Comparison of ENCODE assay signal across 8 mouse cellular contexts in the genomic region with DNA sequence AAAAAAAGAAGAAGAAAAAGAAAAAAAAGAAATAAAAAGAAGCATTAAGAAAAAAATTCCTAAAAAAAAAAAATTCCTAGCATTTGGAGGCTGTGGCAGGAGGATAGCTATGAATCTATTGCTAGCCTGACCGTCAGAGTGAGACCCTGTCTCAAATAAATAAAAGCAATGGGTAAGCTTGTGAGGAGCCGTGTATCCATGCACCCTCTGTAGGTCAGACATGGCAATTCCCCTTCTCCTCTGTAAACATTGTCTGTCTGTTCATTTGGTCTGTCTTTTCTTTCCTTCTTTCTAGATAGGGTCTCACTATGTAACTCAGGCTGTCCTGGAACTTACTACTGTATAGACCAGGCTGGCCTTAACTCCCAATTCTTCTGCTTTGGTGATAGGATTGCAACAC. TPM values are rescaled to one million over a fixed set of nuclear protein-coding genes. Genes with fewer than 3 reads are reported as not detected.
DNase-seq lines count a peak whose midpoint lies in the region; ATAC-seq and TF ChIP-seq lines count a peak whose summit lies in the region.
"Had no signal": no experiment of that assay in that cellular context is flagged by ENCODE, and none has a peak within 500 bp of the region (broad histone marks: within the 10 kb centered on the region; RNA-seq: fewer than 3 reads in every experiment).

No protein-coding gene starts in this region.

- DNase-seq in midbrain, embryonic 11.5 days (ENCODE audit: low spot score, missing footprints) = peak; percentile 82
- peak; percentile 13 for DNase-seq in embryo, embryonic 11 days
- DNase-seq in stomach, postnatal 0 days (ENCODE audit: low spot score) = no peak
- no peak for DNase-seq in right cerebral cortex, adult 2 months (ENCODE audit: low spot score in 2 of 2)
- DNase-seq: right cerebral cortex, postnatal 25 days had no signal

- no peak for TF ChIP-seq EP300 in stomach, postnatal 0 days (optimal IDR thresholded peaks at IDR 0.05)

- H3K27ac ChIP-seq in heart, embryonic 13.5 days (replicated peaks) = peak overlapping the region; percentile 49; the same call in 1 of the 2 replicates
- no peak overlapping the region for H3K27ac ChIP-seq in heart, embryonic 11.5 days (ENCODE audit: low read depth, low read length)
- H3K27ac ChIP-seq in midbrain, embryonic 11.5 days (ENCODE audit: low read depth, low read length) = no peak overlapping the region
- H3K27ac ChIP-seq in midbrain, embryonic 16.5 days (ENCODE audit: low read length) = no peak overlapping the region
- H3K27ac ChIP-seq in stomach, postnatal 0 days (replicated peaks) = no peak overlapping the region

- 19% methylated on average over 2 of the region's 2 CpGs for WGBS in heart, embryonic 13.5 days
- WGBS in heart, embryonic 11.5 days (ENCODE audit: insufficient replicate concordance) = 26% methylated on average over 2 of the region's 2 CpGs
- 22% methylated on average over 2 of the region's 2 CpGs for WGBS in midbrain, embryonic 11.5 days
- 26% methylated on average over 2 of the region's 2 CpGs for WGBS in midbrain, embryonic 16.5 days
- 21% methylated on average over 2 of the region's 2 CpGs for WGBS in stomach, postnatal 0 days

- TF ChIP-seq CTCF in stomach, postnatal 0 days (IDR thresholded peaks at IDR 0.05; ENCODE audit: low read depth) = peak; percentile 71

- ATAC-seq in heart, embryonic 13.5 days (ENCODE audit: extremely low read depth, insufficient number of reproducible peaks, low FRiP score, low TSS enrichment) = no peak
- no peak for ATAC-seq in heart, embryonic 11.5 days (replicated peaks; ENCODE audit: insufficient number of reproducible peaks, low FRiP score, low TSS enrichment)
- no peak for ATAC-seq in midbrain, embryonic 11.5 days (ENCODE audit: low FRiP score)
- no peak for ATAC-seq in midbrain, embryonic 16.5 days
- ATAC-seq in stomach, postnatal 0 days (ENCODE audit: low FRiP score, low TSS enrichment) = no peak

- peaks cover 4% of the 10 kb centered on the region; the same call in 1 of the 2 replicates for H3K27me3 ChIP-seq in heart, embryonic 13.5 days (replicated peaks)
- H3K27me3 ChIP-seq in heart, embryonic 11.5 days (ENCODE audit: control insufficient read depth, insufficient read depth, low read length) = no peaks in the 10 kb centered on the region
- H3K27me3 ChIP-seq in midbrain, embryonic 11.5 days (ENCODE audit: control insufficient read depth, insufficient read depth, low read length) = no peaks in the 10 kb centered on the region
- no peaks in the 10 kb centered on the region for H3K27me3 ChIP-seq in midbrain, embryonic 16.5 days (ENCODE audit: control insufficient read depth, insufficient read depth, low read depth, low read length)
- no peaks in the 10 kb centered on the region for H3K27me3 ChIP-seq in stomach, postnatal 0 days (ENCODE audit: control insufficient read depth, insufficient read depth, low read length)

- H3K4me2 ChIP-seq in heart, embryonic 13.5 days = no peak overlapping the region
- H3K4me2 ChIP-seq in heart, embryonic 11.5 days = no peak overlapping the region
- H3K4me2 ChIP-seq in midbrain, embryonic 11.5 days = no peak overlapping the region
- no peak overlapping the region for H3K4me2 ChIP-seq in midbrain, embryonic 16.5 days (ENCODE audit: low read length)
- no peak overlapping the region for H3K4me2 ChIP-seq in stomach, postnatal 0 days (replicated peaks; ENCODE audit: low read depth)

- H3K9me3 ChIP-seq in heart, embryonic 13.5 days = no peaks in the 10 kb centered on the region
- H3K9me3 ChIP-seq in heart, embryonic 11.5 days (replicated peaks; ENCODE audit: control insufficient read depth, low read length) = no peaks in the 10 kb centered on the region
- H3K9me3 ChIP-seq in midbrain, embryonic 11.5 days (ENCODE audit: control insufficient read depth, low read length) = no peaks in the 10 kb centered on the region
- H3K9me3 ChIP-seq in midbrain, embryonic 16.5 days (replicated peaks; ENCODE audit: control insufficient read depth, low read length, poor library complexity, severe bottlenecking) = no peaks in the 10 kb centered on the region
- no peaks in the 10 kb centered on the region for H3K9me3 ChIP-seq in stomach, postnatal 0 days (ENCODE audit: control insufficient read depth, low read length)

- peaks cover 11% of the 10 kb centered on the region for H3K4me1 ChIP-seq in heart, embryonic 13.5 days
- no peaks in the 10 kb centered on the region for H3K4me1 ChIP-seq in heart, embryonic 11.5 days (ENCODE audit: control insufficient read depth, insufficient read depth, low read length)
- H3K4me1 ChIP-seq in midbrain, embryonic 11.5 days (ENCODE audit: control insufficient read depth, insufficient read depth, low read length) = no peaks in the 10 kb centered on the region
- H3K4me1 ChIP-seq in midbrain, embryonic 16.5 days (ENCODE audit: control insufficient read depth, insufficient read depth, low read length) = no peaks in the 10 kb centered on the region
- H3K4me1 ChIP-seq in stomach, postnatal 0 days (replicated peaks; ENCODE audit: control insufficient read depth, insufficient read depth) = no peaks in the 10 kb centered on the region

- H3K4me3 ChIP-seq in heart, embryonic 13.5 days = no peak overlapping the region
- H3K4me3 ChIP-seq in heart, embryonic 11.5 days (ENCODE audit: low read depth, low read length) = no peak overlapping the region
- H3K4me3 ChIP-seq in midbrain, embryonic 11.5 days (ENCODE audit: low read depth, low read length) = no peak overlapping the region
- no peak overlapping the region for H3K4me3 ChIP-seq in midbrain, embryonic 16.5 days (ENCODE audit: low read depth, low read length)
- H3K4me3 ChIP-seq in stomach, postnatal 0 days (ENCODE audit: low read depth, low read length) = no peak overlapping the region

- no peak overlapping the region for H3K9ac ChIP-seq in heart, embryonic 13.5 days
- H3K9ac ChIP-seq in heart, embryonic 11.5 days (ENCODE audit: low read depth, low read length) = no peak overlapping the region
- no peak overlapping the region for H3K9ac ChIP-seq in midbrain, embryonic 11.5 days (ENCODE audit: low read length)
- H3K9ac ChIP-seq in midbrain, embryonic 16.5 days (ENCODE audit: low read depth, low read length) = no peak overlapping the region
- H3K9ac ChIP-seq in stomach, postnatal 0 days (ENCODE audit: low read length) = no peak overlapping the region

- no peaks in the 10 kb centered on the region for H3K36me3 ChIP-seq in heart, embryonic 13.5 days
- H3K36me3 ChIP-seq in heart, embryonic 11.5 days (ENCODE audit: control insufficient read depth, insufficient read depth, low read length) = no peaks in the 10 kb centered on the region
- no peaks in the 10 kb centered on the region for H3K36me3 ChIP-seq in midbrain, embryonic 11.5 days (ENCODE audit: control insufficient read depth, insufficient read depth, low read length)
- H3K36me3 ChIP-seq in midbrain, embryonic 16.5 days (ENCODE audit: control insufficient read depth, insufficient read depth, low read length) = no peaks in the 10 kb centered on the region
- no peaks in the 10 kb centered on the region for H3K36me3 ChIP-seq in stomach, postnatal 0 days (ENCODE audit: control insufficient read depth, insufficient read depth, low read length)

RNA-seq across cellular contexts. Expression of a gene that starts 10.5 kb away (rescaled TPM):
- 0.09 TPM in 2 replicates for polyA plus RNA-seq in heart, embryonic 13.5 days (2015; fragmentation: Nextera tagmentation; extraction: Ambion mirVana)
- not detected in 2 replicates for polyA plus RNA-seq in heart, embryonic 11.5 days (2014; fragmentation: Nextera tagmentation; extraction: Ambion mirVana)
- polyA plus RNA-seq in midbrain, embryonic 11.5 days (2014; fragmentation: Nextera tagmentation; extraction: Ambion mirVana) = 0.37 and 0.68 TPM in 2 replicates
- 0.45 and 0.62 TPM in 2 replicates for polyA plus RNA-seq in midbrain, embryonic 16.5 days (2015; fragmentation: Nextera tagmentation; extraction: Ambion mirVana)
- polyA plus RNA-seq in stomach, postnatal 0 days (2015; fragmentation: Nextera tagmentation; extraction: Ambion mirVana) = 2,145 and 2,418 TPM in 2 replicates

RNA-seq across cellular contexts. Expression of a gene that starts 30.5 kb away (rescaled TPM):
- 8.5 and 10.0 TPM in 2 replicates for polyA plus RNA-seq in heart, embryonic 13.5 days (2015; fragmentation: Nextera tagmentation; extraction: Ambion mirVana)
- polyA plus RNA-seq in heart, embryonic 11.5 days (2014; fragmentation: Nextera tagmentation; extraction: Ambion mirVana) = 9.5 and 12.6 TPM in 2 replicates
- 16.7 and 18.4 TPM in 2 replicates for polyA plus RNA-seq in midbrain, embryonic 11.5 days (2014; fragmentation: Nextera tagmentation; extraction: Ambion mirVana)
- polyA plus RNA-seq in midbrain, embryonic 16.5 days (2015; fragmentation: Nextera tagmentation; extraction: Ambion mirVana) = 20.2 and 21.7 TPM in 2 replicates
- 24.4 and 27.3 TPM in 2 replicates for polyA plus RNA-seq in stomach, postnatal 0 days (2015; fragmentation: Nextera tagmentation; extraction: Ambion mirVana)

RNA-seq across cellular contexts. Expression of a gene that starts 45.9 kb away (rescaled TPM):
- polyA plus RNA-seq in heart, embryonic 13.5 days (2015; fragmentation: Nextera tagmentation; extraction: Ambion mirVana) = 72.2 and 81.7 TPM in 2 replicates
- 97.6 and 109 TPM in 2 replicates for polyA plus RNA-seq in heart, embryonic 11.5 days (2014; fragmentation: Nextera tagmentation; extraction: Ambion mirVana)
- polyA plus RNA-seq in midbrain, embryonic 11.5 days (2014; fragmentation: Nextera tagmentation; extraction: Ambion mirVana) = 137 and 160 TPM in 2 replicates
- polyA plus RNA-seq in midbrain, embryonic 16.5 days (2015; fragmentation: Nextera tagmentation; extraction: Ambion mirVana) = 94.6 and 94.8 TPM in 2 replicates
- 82.7 and 90.8 TPM in 2 replicates for polyA plus RNA-seq in stomach, postnatal 0 days (2015; fragmentation: Nextera tagmentation; extraction: Ambion mirVana)

Comparison
In these comparisons a context has a peak if more than half of its experiments do, and no peak if none do; other contexts are left out.
1. DNase-seq: peak in midbrain, embryonic 11.5 days (single experiment) and embryo, embryonic 11 days (single experiment); none in stomach, postnatal 0 days (single experiment) and right cerebral cortex, adult 2 months (0 of 2).
2. RNA of a gene that starts 10.5 kb away (polyA plus RNA-seq): 2,145 to 2,418 TPM in stomach, postnatal 0 days; 0.45 to 0.62 TPM in midbrain, embryonic 16.5 days, 0.37 to 0.68 TPM in midbrain, embryonic 11.5 days, 0.09 TPM in heart, embryonic 13.5 days and not detected in heart, embryonic 11.5 days; every median in the first group is over 1,000 times any median in the second.